Mouse (Mus musculus): ENCODE data around the gene Fxyd1.

DNA sequence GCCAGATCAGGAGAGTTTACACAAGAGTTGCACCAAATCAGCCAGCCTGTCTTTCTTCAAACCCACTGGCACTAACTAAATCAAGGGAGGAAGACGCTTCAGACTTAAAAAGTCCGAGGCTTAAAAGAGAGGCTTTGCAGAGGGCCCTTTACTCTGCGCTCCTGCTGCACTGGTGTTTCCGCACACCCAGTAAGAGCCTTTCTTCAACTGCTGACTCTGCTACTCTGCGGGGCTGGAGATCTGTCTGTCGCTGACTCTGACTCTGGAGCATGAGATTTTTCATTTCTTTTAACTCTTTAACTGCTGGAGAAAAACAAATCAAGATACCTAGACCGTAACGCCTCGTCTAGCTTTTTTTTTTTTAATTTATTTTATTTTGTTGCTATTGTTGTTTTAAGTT, 27.1 kb upstream of the Fxyd1 start:
- no peak for TF ChIP-seq CTCF (IDR thresholded peaks at IDR 0.05; ENCODE audit: low read depth)
- TF ChIP-seq EP300 (IDR thresholded peaks at IDR 0.05; ENCODE audit: low read depth), result no peak

Measured in liver, postnatal 0 days (tissue).